Mouse (Mus musculus) spleen, postnatal 10 days (tissue): Measurements from ENCODE around the gene Eef1b2.

Source experiments
- DNase-seq, 2 experiments: peaks; one replicate each; pipeline ENCODE4 v3.0.0; 2021 to 2022; ENCODE audit warnings: low spot score in 2 of 2

Gene Eef1b2

DNA sequence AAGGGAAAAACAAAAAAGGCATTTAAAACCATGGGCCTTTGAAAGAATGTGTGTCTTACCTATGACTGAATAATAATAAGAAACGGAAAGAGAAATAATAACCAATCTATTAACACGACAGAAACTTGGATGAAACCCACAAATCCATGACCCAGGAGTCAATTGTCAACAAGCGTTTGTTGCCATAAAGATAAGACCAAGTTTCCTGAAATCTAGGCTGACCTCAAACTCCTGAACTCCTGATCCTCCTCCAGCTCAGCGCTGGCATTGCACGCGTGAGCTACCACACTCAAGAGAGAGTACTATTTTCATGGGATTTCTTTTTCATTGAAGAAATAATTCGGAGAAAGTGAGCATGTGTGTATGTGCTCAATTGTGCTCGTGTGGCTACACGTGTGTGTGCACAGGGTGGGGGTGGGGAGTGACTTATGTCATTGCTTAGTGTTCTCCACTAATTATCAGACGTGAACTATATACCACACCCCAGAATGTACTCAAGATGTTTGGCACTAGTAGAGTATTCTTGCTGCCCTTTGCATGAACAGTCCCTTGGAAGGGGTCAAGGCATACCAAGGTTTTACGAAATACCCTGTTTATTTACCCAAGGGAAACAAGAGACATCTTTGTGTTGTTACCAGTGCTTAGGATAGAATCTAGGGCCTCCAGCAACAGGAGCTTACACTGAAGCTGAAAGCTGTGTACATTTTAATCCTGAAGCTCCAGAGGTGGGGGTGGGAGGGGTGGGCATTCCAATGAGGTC, 15.9 kb downstream of the Eef1b2 start:
- no peak for DNase-seq

- no peak for DNase-seq
Measured at GRCm38 (mm10) chr1:63195848-63196512, 19.4 kb downstream of the Eef1b2 start.

DNA sequence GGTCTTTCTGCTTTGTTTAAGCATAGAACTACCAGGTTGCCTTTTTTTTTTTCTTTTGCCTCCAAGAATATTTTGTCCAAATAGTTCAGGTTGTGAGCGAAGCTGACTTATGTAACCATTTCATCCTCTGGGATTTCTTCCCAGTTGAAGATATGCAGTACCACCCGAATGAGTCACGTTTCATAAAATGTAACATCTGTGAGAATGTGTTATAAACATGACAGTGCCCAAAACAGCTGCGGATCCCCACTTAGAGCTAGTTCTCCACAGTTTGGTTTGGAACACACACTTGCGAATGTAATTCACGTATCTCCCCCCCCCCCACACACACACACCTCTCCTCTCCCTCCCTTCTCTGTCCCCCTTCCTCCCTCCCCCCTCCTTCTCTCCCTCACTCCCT, 22.8 kb downstream of the Eef1b2 start:
- no peak for DNase-seq

GRCm38 (mm10) chr1:63200322-63200721, 23.7 kb downstream of the Eef1b2 start:
- DNase-seq = no peak

GRCm38 (mm10) chr1:63201672-63202071, 25.0 kb downstream of the Eef1b2 start:
- no peak for DNase-seq

DNA sequence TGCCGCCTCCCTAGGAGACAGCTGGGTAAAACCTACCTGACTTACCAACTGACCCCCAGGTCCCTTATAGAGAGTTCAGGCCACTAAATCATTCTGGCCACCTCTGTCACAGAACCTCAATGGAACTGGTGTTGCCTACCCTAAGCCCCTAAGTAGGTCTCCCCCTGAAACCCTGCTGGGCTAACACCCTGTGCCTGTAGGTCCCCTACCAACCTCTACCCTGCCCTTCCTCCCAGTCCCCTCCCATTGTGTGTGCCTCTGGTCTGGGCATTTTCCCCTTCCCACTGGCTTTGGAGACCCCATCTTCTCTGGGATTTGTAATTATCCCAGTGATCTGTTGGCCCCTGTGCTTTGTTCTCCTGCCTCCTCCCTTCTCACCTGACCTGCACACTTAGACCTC, 26.8 kb downstream of the Eef1b2 start:
- no peak for DNase-seq

GRCm38 (mm10) chr1:63203950-63204659, 27.5 kb downstream of the Eef1b2 start:
- DNase-seq = peak in 1 of 2 experiments; percentile 18

DNA sequence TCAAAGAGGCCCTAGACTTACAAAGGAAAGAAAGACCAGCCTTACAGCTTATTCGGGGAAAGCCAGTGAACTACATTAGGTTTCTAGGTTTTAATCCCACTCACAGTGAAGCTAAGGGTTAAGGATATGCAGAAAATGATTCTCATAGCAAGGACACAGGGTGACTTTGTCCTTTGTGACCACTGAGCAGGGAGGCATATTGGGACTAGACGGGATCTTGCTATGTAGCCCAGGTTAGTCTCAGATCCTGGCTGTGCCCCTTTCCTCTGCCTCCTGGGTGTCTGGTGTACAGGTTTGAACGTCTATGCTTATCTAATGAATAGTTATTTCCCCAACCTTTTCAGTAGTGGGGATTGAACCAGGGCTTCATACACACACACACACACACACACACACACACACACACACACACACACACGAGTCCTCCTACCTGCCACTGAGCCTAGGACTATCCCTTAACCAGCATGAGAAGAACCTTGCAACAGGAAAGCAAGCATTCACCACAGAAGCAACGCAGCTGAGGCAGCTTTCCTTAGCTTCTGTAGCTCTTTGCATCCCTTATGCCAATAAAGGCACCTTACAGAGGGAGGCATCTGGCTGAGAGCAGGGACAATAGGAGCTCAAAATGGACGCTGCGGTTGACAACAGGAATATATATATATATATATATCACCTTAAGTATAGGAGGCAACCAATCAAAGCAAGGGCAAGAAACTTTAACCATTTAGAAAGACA, 28.2 kb downstream of the Eef1b2 start:
- DNase-seq = no peak

GRCm38 (mm10) chr1:63207607-63208006, 31.0 kb downstream of the Eef1b2 start:
- DNase-seq = no peak

DNA sequence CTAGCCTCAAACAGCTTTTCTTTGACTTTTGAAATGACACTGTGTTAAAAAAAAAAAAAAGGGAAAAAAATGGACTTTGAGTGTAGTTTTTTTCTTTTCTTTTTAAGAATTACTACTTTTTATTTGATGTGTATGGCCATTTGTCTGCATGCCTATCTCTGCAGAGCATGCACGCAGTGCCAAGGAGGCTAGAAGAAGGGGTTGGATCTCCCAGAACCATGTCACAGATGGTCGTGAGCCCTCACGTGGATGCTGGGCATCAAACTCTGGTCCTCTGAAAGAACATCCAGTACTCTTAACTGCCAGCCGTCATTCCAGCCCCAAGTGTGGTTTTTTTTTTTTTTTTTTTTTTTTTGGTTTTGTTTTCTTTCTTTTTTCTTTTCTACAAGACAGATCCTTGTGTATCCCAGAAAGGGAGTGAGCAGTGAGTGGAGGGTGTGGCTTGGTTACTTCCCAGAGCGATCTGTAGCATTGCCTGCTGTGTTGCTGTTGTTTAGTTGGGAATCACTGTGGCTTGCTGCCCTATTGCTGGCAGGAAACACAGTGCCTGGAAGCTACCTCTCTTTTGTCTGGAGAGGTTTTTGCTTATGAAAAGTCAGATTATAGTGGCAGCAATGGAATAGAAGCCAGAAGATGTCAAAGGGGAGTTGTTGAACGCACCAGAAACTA, 33.4 kb downstream of the Eef1b2 start:
- no peak for DNase-seq

DNA sequence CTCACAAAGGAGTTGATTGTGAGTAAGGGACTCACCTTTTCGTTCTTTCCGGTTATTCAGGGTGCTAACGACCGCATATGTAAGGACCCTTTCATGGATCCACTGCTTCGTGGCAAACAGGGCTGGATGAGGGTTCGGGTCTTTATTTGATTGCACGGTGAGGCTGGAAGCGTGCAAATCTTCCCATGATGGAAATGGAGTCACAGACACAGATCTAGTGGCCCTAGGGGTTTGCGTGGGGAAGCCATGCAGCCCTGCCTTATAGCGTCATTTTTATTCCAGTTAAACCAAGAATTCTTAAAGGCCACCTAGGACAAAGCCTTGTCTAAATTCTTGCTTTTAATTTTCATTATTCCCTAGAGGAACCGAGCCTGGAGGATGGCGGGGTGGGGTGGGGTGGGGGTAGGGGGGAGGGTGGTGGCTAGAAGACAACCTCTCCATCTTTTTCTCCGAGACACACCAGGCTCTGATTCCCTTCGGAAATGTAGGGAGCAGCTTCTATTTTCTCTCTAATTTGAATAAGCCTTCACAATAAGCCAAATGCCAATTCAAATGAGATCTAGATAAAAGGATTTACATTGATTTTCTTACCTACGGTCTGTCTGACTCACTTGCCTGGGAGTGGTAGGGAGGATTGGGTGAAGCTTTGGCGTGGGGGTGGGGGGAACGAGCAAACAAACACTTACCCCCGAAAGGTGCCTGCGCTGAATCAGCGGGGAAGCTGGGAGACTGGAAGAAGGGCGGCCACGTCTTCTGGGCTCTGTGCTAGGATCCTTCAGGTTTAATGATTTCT, 37.0 kb downstream of the Eef1b2 start:
- no peak for DNase-seq

DNA sequence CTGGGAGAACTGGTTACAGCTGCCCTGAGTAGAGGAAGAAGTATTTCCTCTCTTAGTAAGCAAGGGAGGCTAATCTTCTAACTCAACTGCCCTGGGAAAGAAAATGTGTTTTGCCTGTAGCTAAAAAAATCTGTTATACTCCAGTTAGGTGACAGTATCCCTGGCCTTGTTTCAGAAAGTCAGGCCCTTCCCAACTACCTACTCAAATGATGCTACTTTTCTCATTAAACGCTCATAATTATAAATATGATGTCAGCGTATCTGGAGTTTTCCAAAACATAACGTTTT, 37.6 kb downstream of the Eef1b2 start, which contains the start of gene Gpr1:
Gpr1 (minus strand) TSS at position 273 of the 288 bp plus-strand sequence.
- no peak for DNase-seq

GRCm38 (mm10) chr1:63214631-63215030, 38.0 kb downstream of the Eef1b2 start:
- DNase-seq = no peak

- DNase-seq = no peak
Measured at GRCm38 (mm10) chr1:63219277-63219676, 42.7 kb downstream of the Eef1b2 start.

GRCm38 (mm10) chr1:63225009-63225408, 48.4 kb downstream of the Eef1b2 start:
- no peak for DNase-seq

GRCm38 (mm10) chr1:63225890-63226289, 49.3 kb downstream of the Eef1b2 start:
- no peak for DNase-seq

DNA sequence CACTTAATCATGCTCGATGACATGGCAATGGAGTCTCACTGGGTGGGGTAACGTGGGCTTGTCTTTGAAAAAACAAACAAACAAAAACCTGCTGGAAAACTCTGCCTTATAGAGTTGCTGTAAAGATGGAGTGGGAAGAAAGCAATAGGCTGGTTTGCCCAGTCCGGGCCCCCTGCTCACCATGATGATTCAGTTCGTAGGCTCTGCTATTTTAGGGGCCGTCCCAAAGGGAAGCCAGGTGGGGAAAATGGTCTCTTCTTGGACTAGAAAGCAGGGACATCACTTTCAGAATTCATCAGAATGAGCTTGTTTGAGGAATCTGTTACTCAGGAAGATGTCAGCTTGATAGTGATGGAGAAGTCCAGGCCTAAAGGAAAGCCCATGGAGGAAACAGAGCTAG, 50.6 kb downstream of the Eef1b2 start:
- no peak for DNase-seq
